Mouse (Mus musculus): ENCODE results near the gene Fopnl. TPM values are rescaled to one million over a fixed set of nuclear protein-coding genes. Genes with fewer than 3 reads are reported as not detected.

The Fopnl gene
- total RNA-seq, 2 experiments from 2014 or later: 65.5 to 73.3 TPM

DNA sequence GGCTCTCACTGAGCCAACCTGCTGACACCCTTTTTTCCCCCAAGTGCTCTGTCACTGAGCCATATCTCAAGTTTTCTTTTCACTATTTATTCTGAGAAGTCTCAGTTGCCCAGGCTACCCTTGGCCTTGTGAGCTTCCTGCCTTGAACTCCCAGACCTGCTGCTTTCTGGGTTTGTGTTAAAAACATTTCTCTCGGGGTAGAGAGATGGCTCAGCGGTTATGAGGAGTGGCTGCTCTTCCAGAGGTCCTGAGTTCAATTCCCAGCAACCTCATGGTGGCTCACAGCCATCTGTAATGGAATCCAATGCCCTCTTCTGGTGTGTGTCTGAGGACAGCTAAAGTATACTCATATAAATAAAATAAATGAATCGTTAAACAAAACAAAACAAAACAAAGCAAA, 35.0 kb upstream of the Fopnl start:
- Histone ChIP-seq H3K27ac (no peak overlapping the region), H3K4me3 (no peak overlapping the region)
- TF ChIP-seq CTCF (IDR thresholded peaks at IDR 0.05): no peak
- DNase-seq: no peak
- intact Hi-C loops (cut with DNase I): no loop called here

DNA sequence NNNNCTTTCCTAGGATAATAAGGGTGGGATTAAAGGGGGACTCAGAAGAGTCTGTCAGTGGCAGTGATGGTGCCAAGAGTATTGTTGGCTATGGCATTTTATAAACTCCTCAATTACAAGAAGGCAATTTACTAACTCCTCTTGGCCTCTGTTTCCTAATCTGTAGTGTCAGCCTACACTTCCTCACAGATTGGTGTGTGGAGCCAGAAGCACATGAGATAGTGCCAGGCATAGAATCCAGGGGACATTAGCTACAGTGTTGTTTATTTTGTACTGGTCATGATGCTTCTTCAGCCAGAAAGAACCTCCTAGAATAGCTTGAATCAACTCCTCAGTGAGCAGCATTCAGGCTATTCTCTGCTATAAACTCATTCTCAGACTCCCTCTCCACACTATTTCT, 34.4 kb upstream of the Fopnl start:
- Histone ChIP-seq H3K27ac (no peak overlapping the region), H3K4me3 (no peak overlapping the region)
- DNase-seq: no peak
- intact Hi-C loops (cut with DNase I): no loop called here
- TF ChIP-seq CTCF (IDR thresholded peaks at IDR 0.05): no peak

DNA sequence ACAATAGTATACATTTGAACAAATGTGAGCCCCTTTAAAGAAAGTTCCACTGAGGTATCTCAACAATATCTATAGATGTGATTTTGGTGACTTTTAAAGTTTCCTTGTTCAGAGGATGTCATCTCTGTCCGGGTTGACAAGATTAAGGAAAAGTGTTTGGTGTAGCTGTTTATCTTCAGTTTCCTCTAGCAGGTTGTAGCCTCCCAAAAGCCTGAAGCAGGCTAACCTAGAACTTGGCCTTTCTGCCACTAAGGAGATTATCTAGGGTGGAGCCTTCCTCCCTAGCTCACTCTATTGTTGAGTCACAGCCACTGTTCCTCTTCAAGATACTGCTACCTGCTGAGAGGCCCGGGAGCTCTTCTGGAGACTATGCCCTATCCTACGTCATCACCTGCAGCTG, 27.8 kb upstream of the Fopnl start:
- H3K27ac ChIP-seq: no peak overlapping the region
- no peak for TF ChIP-seq CTCF (IDR thresholded peaks at IDR 0.05)
- H3K4me3 ChIP-seq: no peak overlapping the region
- DNase-seq: no peak
- intact Hi-C loops (cut with DNase I): no loop called here

DNA sequence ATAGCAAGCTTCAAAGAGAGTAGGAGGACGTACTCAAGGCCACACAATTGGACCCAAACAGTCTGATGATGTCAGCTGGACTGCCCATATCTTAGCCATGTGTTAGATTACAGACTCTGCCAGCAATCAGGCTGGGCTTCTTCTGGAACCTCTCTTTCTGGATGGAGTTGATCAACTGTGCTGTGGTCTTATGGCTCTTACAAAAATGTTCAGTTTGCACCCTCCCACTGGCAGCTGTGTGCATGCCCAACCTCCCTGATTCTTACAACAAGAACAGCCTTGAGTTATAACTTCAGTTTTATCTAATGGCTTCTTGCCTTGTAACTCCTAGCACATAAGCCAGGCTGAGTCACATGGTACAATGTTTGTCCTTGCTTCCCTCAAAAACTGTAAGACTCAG, 11.0 kb upstream of the Fopnl start:
- DNase-seq: no peak
- H3K27ac ChIP-seq: no peak overlapping the region
- no peak overlapping the region for H3K4me3 ChIP-seq
- intact Hi-C loops (cut with DNase I): no loop called here
- no peak for TF ChIP-seq CTCF (IDR thresholded peaks at IDR 0.05)

DNA sequence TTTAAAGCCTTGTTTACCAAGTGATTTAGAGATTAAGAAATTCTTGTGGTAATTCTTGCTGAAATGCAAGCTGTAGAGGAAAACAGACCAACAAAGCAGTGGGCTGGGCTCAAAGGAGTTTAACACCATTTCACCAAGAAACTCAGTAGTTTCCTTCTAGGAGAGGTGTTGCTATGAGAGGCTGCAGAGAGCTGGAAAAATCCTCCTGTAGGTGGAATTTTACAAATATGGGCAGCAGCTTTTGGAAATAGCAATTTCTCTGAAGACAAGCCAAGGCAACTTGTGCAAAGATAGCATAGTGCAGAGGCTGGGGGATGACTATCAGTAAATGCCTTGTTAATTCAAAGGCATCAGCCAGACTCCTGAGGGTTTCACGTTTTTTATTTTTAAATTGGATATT, 3.3 kb upstream of the Fopnl start:
- no peak overlapping the region for H3K4me3 ChIP-seq
- intact Hi-C loops (cut with DNase I): no loop called here
- H3K27ac ChIP-seq: no peak overlapping the region
- no peak for DNase-seq
- TF ChIP-seq CTCF (IDR thresholded peaks at IDR 0.05): no peak

DNA sequence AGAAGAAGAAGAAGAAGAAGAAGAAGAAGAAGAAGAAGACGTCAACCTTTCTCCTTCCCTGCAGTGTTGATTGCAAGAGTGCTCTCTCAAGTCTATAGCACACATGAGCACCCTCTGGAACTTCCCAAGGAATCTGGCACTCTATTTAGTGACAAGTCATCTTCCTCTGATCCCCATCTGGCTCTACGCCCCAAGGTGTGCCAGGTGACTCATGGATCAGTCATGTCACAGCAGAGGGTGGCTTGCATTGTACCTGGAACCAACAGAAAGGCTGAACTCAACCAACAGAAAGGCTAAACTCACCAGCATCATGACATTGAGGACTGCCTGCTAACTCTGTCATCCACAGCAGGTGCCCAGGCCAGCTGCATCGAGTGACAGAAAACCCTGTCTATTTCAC, 2.5 kb upstream of the Fopnl start:
- DNase-seq: no peak
- intact Hi-C loops (cut with DNase I): no loop called here
- Histone ChIP-seq H3K27ac (no peak overlapping the region), H3K4me3 (no peak overlapping the region)
- no peak for TF ChIP-seq CTCF (IDR thresholded peaks at IDR 0.05)

DNA sequence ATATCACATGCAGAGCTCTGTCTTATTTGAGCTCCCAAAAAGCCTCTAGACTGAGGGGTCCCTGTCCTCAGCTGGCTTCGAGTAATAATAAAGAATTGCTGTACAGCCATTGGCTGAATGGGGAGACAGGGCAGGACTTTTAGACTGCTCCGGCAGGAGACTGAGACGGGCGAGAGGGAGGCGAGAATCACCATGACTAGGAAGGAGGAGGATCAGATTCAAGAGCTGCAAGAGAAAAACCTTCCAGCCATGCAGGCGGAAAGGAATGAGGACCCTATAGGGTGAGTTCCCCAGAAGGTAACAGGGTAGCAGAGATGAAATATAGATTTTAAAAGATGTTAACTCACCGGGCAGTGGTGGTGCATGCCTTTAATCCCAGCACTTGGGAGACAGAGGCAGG, 4.3 kb downstream of the Fopnl start:
- Histone ChIP-seq H3K27ac (no peak overlapping the region), H3K4me3 (no peak overlapping the region)
- DNase-seq: no peak
- intact Hi-C loops (cut with DNase I): loop anchor here (5.0 kb wide), 1 partner anchor 76 kb away; no protein-coding TSS in a partner anchor
- TF ChIP-seq CTCF (IDR thresholded peaks at IDR 0.05): no peak

DNA sequence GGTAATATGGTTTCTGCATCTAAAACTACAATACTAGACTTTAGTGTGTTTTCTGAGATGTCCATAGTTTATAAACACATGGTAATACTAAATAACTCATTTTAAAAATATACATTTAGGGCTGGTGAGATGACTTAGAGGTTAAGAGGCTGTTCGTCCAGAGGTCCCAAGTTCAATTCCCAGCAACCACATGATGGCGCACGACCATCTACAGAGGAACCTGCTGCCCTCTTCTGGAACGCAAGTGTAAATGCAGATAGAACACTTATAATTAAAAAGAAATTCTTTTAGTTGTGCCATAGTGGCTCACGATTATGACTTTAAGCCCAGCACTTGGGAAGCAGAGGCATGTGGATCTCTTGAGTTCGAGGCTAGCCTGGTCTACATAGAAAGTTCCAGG, 5.8 kb downstream of the Fopnl start:
- peak; percentile 31 for DNase-seq
- H3K27ac ChIP-seq: no peak overlapping the region
- TF ChIP-seq CTCF (IDR thresholded peaks at IDR 0.05): peak; percentile 72
- intact Hi-C loops (cut with DNase I): loop anchor here (5.0 kb wide), 1 partner anchor 74 kb away; no protein-coding TSS in a partner anchor
- H3K4me3 ChIP-seq: no peak overlapping the region

DNA sequence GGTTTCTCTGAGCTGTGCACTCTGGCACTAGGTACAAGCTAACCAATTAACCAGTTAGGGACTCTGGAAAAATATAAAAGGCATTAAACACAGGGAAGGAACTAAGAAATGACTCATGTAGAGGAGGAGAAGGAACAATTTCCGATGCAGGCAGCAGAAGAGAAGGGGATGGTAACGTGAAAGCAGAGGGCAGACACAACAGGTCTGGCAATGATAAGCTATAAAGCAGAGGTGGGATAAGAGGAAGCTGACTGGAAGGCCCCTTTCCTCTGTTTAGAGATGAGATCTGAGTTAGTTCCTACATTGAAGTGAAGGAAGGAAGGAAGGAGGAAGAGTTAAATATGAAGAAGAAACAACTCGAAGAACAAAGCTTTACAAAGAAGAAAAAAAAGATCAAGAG, 7.4 kb downstream of the Fopnl start:
- intact Hi-C loops (cut with DNase I): loop anchor here (5.0 kb wide), 1 partner anchor 73 kb away; no protein-coding TSS in a partner anchor
- no peak for DNase-seq
- no peak for TF ChIP-seq CTCF (IDR thresholded peaks at IDR 0.05)
- Histone ChIP-seq H3K27ac (no peak overlapping the region), H3K4me3 (no peak overlapping the region)

DNA sequence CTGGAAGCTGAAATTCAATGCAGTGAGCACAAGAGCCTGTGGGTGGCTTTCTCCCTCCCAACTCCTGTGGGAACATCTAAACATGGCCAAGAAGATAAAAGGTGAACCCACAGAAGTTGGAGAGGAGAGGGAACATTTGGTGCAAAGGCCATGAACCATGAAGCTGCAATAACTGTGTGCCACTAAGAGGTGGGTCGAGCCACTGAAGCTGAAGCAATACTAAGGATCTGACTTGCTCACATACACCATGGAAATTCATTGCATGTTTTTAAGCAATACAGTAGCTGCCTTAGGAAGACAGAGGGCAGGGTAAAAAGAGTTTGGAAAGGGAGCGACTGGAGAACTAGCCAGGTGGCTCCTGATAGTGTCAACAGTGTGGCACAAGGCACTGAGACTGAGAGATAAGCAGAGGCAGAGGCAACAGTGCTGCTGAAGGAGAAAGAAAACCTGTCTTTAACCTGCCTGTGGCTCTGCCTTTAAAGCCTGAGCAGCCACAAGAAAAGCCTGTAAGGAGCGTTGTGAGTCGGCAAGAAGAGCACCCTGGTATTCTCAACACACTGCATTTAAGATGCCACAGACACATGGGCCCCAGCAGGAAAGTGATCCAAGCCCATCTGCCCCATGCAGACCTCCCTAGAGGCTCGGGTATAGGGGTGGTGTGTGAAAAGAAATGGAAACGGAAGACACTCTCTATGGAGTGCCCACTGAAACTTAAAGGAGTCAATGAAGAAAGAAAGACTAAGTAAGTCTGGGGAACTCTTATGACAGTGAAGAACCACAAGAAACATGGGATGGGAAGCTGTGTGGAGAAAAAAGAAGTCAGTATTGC, 8.7 kb downstream of the Fopnl start:
- Histone ChIP-seq H3K27ac (no peak overlapping the region), H3K4me3 (no peak overlapping the region)
- no peak for TF ChIP-seq CTCF (IDR thresholded peaks at IDR 0.05)
- intact Hi-C loops (cut with DNase I): no loop called here
- DNase-seq: no peak

DNA sequence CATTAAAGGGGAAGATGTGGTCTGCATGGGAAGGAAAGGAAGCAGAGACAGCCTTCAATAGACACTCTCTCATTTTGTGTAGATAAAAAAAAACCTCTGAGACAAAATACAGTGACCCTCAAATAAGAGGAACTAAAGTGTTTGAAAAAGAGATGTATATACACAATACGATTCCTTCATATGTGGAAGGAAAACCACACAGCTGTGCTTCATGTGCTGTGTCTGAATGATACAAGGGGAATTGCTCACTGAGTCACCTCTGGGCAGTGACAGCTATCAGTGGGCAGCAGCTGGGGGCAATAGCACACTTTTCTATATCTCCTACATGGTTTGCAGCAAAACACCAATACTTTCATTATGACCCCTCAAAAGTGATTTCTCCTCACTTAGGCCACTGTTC, 9.8 kb downstream of the Fopnl start:
- H3K27ac ChIP-seq: no peak overlapping the region
- H3K4me3 ChIP-seq: no peak overlapping the region
- intact Hi-C loops (cut with DNase I): no loop called here
- no peak for TF ChIP-seq CTCF (IDR thresholded peaks at IDR 0.05)
- no peak for DNase-seq

DNA sequence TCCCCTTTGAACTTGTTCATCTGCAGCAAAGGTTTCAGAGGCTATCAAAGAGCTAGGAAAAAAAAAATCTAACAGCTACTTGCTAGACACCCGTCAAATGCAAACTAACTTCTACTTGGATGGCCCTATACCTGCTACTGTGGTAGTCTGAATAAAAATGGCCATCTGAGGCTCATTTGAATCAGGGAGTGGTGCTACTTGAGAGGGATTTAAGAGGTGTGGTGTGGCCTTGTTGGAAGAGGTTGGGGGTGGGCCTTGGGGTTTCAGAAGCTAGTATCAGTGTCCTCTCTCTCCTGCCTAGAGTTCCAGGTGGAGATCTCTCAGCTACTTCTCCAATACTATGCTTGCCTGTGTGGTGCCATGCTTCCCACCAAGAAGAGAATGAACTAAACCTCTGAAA, 10.8 kb downstream of the Fopnl start:
- TF ChIP-seq CTCF (IDR thresholded peaks at IDR 0.05): no peak
- DNase-seq: no peak
- Histone ChIP-seq H3K27ac (no peak overlapping the region), H3K4me3 (no peak overlapping the region)
- intact Hi-C loops (cut with DNase I): no loop called here

DNA sequence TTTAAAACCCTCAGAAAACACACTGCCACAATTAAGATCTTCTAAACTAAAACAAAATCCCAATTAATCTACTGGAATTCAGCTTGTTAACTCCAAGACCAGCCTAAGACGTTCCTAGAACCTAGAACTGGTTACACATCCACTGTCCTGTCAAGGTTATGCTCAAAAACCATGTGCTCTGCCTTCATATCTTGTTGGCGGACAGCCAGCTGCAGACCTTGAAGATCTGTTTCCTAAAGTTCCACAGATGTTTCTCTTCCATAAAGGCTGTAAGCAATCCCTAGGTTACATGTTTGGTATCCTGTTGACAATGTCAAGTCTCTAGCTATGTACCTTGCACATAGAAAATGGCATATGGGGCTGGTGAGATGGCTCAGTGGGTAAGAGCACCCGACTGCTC, 12.4 kb downstream of the Fopnl start:
- no peak overlapping the region for H3K27ac ChIP-seq
- TF ChIP-seq CTCF (IDR thresholded peaks at IDR 0.05): no peak
- intact Hi-C loops (cut with DNase I): no loop called here
- no peak for DNase-seq
- no peak overlapping the region for H3K4me3 ChIP-seq

DNA sequence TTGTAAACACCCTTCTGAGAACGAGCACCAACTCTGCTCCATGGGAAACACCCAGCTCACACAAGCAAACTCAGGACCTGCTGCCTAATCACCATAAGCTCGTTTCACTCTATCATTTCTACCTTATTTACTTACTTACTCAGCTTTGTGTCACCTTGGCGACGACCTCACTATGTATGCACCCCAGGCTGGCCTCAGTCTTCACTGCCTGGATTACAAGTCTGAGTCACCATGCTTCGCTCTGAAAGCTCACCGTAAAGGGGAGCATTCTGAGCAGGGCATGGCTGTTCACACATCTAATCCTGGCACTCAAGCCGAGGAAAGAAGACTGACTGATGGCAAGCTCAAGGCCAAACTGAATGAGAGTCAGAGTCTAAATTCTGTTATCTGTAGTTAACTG, 13.5 kb downstream of the Fopnl start:
- intact Hi-C loops (cut with DNase I): no loop called here
- Histone ChIP-seq H3K4me3 (no peak overlapping the region), H3K27ac (no peak overlapping the region)
- TF ChIP-seq CTCF (IDR thresholded peaks at IDR 0.05): no peak
- DNase-seq: no peak
